Mouse (Mus musculus) stomach, postnatal 0 days (tissue): ENCODE measurements around the gene Ggt6.

Source experiments
- CTCF ChIP-seq: IDR thresholded peaks from 2 replicates; pipeline ENCODE4 v1.5.1; 2016; ENCODE audit warnings: antibody characterized with exemption, low read depth, mild to moderate bottlenecking, moderate library complexity
- EP300 ChIP-seq: optimal IDR thresholded peaks from 2 replicates; pipeline ENCODE3; 2016; ENCODE audit warnings: antibody characterized with exemption

DNA sequence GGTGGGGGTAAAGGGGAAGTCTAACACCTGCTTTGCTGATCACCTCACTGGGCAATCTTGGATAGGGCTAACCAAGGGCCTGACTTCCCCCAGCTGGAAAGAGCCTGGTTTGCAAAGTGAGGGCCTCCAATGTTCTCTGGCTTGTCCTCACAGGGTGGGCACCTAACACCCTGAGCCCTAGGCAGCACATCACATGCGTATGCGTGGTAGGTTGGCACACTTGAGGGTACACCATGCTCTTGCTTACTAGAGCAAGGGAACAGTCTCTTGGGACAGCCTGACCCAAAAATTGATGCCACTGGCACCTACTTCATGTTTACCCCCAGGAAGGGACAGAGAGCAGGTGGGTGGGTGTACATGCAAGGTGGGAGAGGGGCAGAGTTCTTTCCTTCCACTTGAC lies 52.4 kb downstream of the Ggt6 start:
- TF ChIP-seq EP300: no peak
- TF ChIP-seq CTCF: no peak
